Mouse (Mus musculus) bone marrow macrophage, adult 2 months (primary cell): ENCODE measurements at regions not wholly inside any gene's neighbourhood (a gene's known extent, or its start where the extent isn't known, plus 50 kb on each side); places are given as distances from the start of the nearest gene placed in this dataset.
A peak's percentile ranks its signal among the peaks of the same experiment; 100 is the strongest.

Experiments
- H3K27ac ChIP-seq: 2 replicates; pipeline ENCODE4 v1.5.1; 2012; ENCODE audit warnings: low read depth, low read length; ENCODE audit not compliant: insufficient read depth
- H3K4me1 ChIP-seq: 2 replicates; pipeline ENCODE4 v1.6.1; 2012; ENCODE audit warnings: low read length; ENCODE audit not compliant: control insufficient read depth, insufficient read depth
- H3K4me3 ChIP-seq: 2 replicates; pipeline ENCODE4 v1.5.1; 2012; ENCODE audit warnings: mild to moderate bottlenecking, low read length, moderate library complexity; ENCODE audit not compliant: insufficient read depth
- CTCF ChIP-seq: IDR thresholded peaks from 2 replicates; pipeline ENCODE4 v1.5.1; 2012; ENCODE audit warnings: low read depth, mild to moderate bottlenecking, low read length, moderate library complexity
- POLR2A ChIP-seq: IDR thresholded peaks from 2 replicates; pipeline ENCODE4 v1.6.1; 2012; ENCODE audit warnings: mild to moderate bottlenecking, low read depth, low read length, borderline replicate concordance

DNA sequence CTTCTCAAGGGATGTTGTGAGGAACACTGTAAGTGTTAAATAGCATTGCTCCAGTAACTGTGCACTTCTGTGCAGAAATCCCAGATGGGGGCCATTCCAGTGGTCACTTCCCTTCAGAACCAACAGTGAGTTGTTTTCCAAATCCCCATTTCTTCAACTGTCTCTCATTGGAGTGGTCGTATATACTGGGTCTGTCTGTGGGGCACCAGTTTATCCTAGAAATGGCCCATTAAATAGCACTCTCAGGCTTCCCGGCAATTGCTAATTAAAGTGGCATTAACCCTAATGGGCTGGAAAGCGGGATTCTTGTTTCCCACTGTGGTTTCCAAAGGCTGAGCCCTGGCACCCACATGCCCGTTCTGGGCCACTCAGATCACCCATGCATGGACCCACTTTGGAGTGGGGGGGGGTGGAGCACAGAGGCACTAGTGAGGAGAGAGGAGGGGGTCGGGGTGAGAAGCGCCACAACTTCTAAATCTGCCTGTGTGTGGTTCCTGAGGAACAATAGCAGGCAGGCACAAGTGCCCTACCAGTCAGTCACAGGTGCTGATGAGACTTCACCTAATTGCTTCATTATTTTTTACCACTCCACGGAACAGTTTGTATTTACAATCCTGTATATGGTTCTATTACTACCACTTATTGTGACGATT is 78.1 kb downstream of the Fam204a start:
- H3K27ac ChIP-seq = no peak overlapping the region
- H3K4me3 ChIP-seq = no peak overlapping the region
- no peak for TF ChIP-seq CTCF
- TF ChIP-seq POLR2A = no peak

DNA sequence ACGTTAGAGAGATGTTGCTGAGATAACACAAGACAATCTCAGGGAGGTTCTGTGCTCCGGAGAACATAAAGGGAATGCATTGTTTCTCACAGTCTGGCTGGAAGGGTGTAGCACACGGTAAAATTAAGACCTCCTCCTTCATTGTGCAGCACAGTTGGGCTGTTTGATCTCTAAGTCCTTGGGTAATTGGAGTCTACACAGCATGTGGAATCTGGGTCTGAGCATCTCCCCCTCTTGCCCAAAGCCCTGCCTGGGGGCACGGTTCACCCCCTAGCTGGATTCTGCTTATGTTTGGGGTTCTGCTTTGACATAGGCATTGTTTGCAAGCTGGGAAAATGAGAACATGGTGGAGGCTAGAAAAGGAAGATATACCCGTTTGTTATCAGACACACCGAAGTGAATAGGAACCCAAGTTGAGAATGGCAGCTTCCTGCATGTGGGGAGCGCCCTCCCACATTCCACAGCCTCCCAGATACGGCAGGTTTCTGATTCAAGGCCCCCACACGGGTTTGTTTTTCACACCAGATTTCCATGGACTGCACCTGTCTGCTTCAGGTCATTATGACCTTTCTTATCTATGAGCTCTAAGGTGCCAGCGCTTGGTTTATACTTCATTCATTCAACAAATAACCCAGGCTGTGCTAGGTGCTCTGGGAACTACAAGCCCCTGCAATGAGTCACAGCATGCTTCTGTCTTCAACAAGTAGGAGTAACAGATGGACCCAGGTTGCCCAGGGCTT is 79.9 kb downstream of the Fam204a start:
- Histone ChIP-seq H3K4me1 (0 out of 2 replicates have a peak, but pooled peaks cover 3% of the 10 kb centered on the region), H3K4me3 (no peak overlapping the region), H3K27ac (no peak overlapping the region)
- TF ChIP-seq POLR2A (no peak), CTCF (no peak)

More for the DNA sequence above, 78.1 kb downstream of the Fam204a start:
- 0 out of 2 replicates have a peak, but pooled peaks cover 3% of the 10 kb centered on the region for H3K4me1 ChIP-seq

DNA sequence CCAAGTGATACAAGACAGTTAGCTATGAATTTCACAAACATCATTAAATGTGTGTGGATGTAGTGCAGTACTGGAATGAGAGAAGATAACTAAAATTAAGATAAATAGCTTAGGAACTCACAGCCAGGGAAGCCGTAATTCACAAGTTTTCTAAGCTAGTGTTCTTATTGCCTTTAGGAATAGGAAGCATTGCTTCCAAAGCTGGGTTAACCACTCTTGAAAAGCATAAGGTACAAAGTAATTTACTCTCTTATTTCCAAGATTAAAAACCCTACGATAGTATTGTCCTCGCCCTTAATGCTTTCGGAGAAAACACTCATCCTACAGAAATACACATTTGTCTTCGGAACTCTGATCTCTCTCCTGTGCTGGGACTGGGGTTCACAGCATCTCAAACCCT is 81.3 kb downstream of the Fam204a start:
- H3K4me1 ChIP-seq = 0 out of 2 replicates have a peak, but pooled peaks cover 3% of the 10 kb centered on the region
- no peak overlapping the region for H3K27ac ChIP-seq
- no peak overlapping the region for H3K4me3 ChIP-seq
- no peak for TF ChIP-seq POLR2A
- no peak for TF ChIP-seq CTCF

DNA sequence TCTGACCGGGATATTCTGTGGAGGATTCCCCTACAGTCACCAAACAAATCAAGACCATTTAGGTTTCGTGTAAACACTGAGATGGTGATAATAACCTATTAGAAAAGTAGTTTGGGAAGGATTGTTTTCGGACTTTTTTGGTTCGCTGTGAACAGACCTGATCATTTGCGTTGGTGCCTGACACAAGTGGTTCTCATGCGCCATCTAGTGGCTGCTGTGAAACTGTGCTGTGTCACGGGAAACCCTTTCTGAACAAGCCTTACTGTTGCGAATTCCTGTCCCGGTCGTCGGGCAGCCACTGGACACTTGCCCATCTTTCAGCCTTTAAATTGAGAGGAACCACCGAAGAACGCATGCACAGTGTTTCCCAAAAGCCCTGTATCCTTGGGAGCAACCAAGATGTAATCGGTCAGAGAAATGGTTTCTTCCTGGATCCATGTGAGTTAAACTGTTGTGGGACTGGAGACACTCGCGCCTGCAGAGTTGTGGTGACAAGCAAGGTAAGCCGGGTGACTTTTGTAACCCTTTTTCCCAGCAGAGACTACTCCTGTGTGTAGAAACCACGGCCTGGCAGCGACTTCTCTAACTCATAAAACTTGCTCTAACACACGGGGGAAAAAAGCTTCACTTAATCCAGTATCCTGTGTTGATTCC is 82.0 kb downstream of the Fam204a start:
- Histone ChIP-seq H3K27ac (no peak overlapping the region), H3K4me3 (peak overlapping the region; percentile 40), H3K4me1 (0 out of 2 replicates have a peak, but pooled peaks cover 3% of the 10 kb centered on the region)
- TF ChIP-seq CTCF = peak; percentile 95
- no peak for TF ChIP-seq POLR2A

DNA sequence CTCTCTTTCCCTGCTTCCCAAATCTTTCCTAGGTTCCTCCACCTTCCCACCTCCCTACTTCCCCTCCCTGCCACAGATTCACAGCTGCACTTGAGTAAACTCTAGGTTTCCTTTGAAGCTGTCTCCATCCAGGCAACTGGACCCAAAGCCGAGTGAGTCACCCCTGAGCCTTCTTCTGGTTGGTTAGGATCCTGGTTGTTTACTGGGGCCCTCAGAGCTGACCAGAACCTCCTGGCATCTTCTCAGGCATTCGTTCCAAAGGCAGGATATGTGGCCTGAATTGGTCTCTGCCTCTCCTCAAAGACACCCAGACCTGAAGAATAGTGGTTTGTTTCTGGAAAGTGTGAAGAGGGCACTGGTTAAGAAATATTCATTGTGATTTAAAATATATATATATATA is 87.6 kb downstream of the Fam204a start:
- H3K27ac ChIP-seq = no peak overlapping the region
- H3K4me3 ChIP-seq = no peak overlapping the region
- TF ChIP-seq POLR2A (no peak), CTCF (no peak)
- no peaks in the 10 kb centered on the region for H3K4me1 ChIP-seq

DNA sequence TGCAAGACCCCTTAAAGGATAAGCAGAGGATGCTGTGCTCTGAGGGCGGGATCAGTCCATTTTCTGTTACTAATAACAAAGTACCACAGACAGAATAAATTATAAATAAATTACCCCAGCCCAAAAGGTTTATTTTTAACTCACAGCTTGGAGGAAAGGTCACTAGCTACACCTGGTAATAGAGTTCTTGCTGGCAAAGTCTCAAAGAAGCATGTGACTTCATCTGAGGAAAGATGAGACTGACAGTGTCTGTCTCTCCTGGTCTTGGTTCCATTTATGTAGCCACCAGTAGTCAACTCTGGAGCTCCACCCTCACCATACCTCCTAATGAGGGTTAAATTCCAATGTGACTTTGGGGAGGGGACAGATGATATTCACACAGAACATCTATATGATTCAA is 90.0 kb downstream of the Fam204a start:
- no peaks in the 10 kb centered on the region for H3K4me1 ChIP-seq
- H3K4me3 ChIP-seq = no peak overlapping the region
- H3K27ac ChIP-seq = no peak overlapping the region
- TF ChIP-seq POLR2A (no peak), CTCF (no peak)

DNA sequence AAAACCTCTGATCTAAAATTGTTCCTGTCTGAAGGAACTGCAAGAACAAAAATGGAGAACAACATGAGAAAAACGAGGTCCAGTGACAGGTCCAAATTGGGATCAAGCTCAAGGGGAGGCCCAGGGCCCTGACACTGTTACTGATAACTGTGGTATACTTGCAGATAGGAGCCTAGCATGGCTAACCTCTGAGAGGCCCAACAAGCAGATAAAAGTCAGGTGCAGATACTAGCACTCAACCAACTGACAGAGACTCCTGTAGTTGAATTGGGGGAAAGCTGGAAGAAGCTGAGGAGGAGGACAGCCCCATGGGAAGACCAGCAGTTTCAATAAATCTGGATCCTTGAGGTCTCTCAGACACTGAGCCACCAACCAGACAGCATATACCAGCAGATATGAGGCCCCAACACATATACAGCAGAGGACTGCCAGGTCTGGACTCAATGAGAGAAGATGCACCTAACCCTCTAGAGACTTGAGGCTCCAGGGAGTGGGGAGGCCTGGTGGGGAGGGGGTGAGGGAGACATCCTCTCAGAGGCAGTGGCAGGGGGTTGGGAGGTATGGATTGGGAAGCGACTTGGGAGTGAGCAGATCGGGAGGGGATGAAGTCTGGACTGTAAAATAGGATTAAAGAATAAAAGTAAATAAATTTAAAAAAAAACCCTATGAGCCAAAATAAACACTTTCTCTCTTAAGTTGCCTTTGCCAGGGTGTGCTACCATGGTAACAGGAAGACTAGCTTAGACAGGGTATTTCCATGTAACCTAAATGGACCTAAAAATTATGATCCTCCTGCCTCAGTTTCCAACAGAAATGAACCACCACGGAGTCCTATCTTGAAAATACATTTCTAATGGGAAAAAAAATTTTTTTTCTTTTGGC is 91.8 kb downstream of the Fam204a start:
- Histone ChIP-seq H3K27ac (no peak overlapping the region), H3K4me3 (no peak overlapping the region), H3K4me1 (no peaks in the 10 kb centered on the region)
- no peak for TF ChIP-seq POLR2A
- TF ChIP-seq CTCF = no peak

DNA sequence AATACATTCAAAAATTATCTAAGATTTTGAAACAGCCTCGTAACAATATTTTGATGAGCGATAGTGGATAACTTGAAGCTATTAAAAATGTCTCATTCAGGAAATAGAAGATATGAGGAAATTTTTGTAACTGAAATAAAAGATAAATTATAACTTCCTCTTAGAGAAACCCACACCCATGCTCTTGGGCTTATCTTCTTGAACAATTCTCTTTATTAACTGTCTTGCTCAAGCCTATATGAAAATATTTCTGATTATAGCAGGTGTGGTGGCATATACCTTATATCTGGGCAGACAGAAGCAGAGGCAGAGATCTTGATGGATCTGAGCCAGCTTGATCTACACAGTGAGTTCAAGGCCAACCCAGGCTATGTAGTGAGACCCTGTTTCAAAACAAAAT is 96.9 kb downstream of the Fam204a start:
- Histone ChIP-seq H3K4me1 (no peaks in the 10 kb centered on the region), H3K4me3 (no peak overlapping the region), H3K27ac (no peak overlapping the region)
- TF ChIP-seq POLR2A (no peak), CTCF (no peak)

DNA sequence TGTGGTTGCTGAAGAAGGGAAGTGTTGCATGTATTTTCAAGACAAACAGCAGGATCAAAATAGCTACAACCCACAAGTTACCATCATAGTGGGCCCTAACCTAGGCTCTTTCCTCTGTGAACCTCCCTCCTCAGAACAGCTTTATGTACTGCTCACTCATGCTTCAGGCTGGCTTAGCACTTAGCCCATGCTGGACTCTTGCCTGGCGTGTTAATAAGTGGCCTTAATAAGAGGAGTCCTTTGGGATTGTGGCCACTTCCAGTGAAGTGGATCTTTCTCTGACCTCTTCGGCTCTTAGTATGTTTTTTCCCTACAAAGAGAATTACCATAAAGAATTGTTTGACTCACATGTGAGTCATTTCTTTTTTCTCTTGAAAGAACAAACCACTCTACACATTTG is 101.9 kb downstream of the Fam204a start:
- Histone ChIP-seq H3K27ac (no peak overlapping the region), H3K4me1 (no peaks in the 10 kb centered on the region), H3K4me3 (no peak overlapping the region)
- no peak for TF ChIP-seq POLR2A
